Mouse (Mus musculus) cerebellum, adult 18-20 months (tissue): ENCODE data around the gene Six5.

Source experiments
- DNase-seq, 2 experiments: peaks; one replicate each; pipeline ENCODE4 v3.0.0; 2021

Six5 gene

GRCm38 (mm10) chr7:19075723-19076585 is 18.4 kb upstream of the Six5 start, which contains the start of gene Dmwd:
TSS of gene Dmwd (plus strand) at chr7:19076227.
- DNase-seq, result peak; percentile 87 to 93

DNA sequence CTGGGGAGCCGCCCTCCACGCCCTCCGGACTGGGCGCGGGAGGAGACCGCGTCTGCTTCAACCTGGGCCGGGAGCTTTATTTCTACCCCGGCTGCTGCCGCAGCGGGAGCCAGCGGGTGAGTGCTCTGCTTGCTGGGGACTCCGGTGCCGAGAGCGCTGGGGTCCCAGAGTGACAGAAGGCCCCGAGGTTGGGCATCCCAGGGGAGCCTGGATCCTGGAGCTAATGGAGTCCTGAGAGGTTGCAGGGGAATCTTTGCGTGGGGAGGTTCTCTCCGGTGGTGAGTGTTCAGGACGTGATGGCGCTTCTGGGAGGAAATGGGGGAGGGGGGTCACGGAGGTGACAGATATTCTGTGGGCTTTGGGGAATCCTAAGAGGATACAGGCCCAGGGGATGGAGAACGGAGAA is 17.8 kb upstream of the Six5 start:
- DNase-seq, result peak; percentile 33 to 49

DNA sequence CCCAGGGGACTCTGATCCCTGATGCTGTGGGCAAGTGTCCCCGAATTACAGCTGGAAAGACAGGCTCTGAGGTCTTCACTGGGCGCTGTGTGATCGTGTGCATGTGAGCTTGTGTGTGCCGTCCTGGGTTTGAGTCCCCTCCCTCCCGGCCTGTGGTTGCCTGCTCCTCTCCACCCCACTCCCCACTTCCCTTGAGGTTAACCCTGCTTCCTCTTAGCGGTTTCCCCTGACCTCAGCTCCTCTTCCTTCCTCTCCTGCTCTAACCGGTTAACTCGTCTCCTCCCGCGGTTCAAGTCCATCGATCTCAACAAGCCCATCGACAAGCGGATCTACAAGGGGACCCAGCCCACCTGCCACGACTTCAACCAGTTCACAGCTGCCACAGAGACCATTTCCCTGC is 16.6 kb upstream of the Six5 start:
- DNase-seq, result no peak

DNA sequence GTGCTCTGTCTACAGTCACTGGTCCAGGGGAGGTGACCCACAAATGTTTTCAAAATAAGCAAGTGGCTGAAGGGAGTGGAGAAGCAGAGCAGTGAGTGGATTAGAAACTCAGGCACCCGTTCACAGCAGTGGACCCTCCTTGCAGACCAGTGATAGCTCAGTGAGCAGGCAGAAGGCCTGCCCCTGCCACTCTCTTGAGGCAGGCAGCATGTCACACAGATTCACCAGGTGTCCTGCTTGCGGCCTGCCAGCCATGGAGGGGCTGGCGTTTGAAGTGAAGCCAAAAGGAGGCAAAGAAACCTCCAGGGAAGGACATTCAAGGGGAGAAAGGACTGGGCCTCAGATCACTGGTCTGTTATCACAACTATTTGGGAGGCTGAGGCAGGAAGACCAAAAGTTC is 15.7 kb upstream of the Six5 start:
- no peak for DNase-seq

DNA sequence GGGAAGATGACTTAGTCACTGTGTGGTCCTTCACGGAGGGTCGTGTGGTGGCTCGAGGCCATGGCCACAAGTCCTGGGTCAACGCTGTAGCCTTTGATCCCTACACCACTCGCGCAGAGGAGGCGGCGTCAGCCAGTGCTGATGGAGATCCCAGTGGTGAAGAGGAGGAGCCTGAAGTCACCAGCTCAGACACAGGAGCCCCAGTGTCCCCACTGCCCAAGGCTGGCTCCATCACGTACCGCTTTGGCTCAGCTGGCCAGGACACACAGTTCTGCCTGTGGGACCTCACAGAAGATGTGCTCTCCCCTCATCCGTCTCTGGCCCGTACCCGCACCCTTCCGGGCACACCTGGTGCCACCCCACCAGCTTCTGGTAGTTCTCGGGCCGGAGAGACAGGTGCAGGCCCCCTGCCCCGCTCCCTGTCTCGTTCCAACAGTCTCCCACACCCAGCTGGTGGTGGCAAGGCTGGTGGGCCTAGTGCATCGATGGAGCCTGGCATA is 13.9 kb upstream of the Six5 start:
- no peak for DNase-seq

GRCm38 (mm10) chr7:19082171-19082570 is 12.2 kb upstream of the Six5 start:
- no peak for DNase-seq

- DNase-seq, result no peak
Observed at GRCm38 (mm10) chr7:19083096-19083495, 11.3 kb upstream of the Six5 start.

GRCm38 (mm10) chr7:19083701-19084100 is 10.7 kb upstream of the Six5 start, which contains the start of gene Dmpk:
TSS of gene Dmpk (plus strand) at chr7:19083849.
- DNase-seq, result no peak

GRCm38 (mm10) chr7:19084277-19084771 is 10.1 kb upstream of the Six5 start:
- DNase-seq, result no peak

GRCm38 (mm10) chr7:19084921-19085473 is 9.4 kb upstream of the Six5 start:
- DNase-seq, result no peak

- no peak for DNase-seq
Observed at GRCm38 (mm10) chr7:19085495-19085894, 8.9 kb upstream of the Six5 start.

DNA sequence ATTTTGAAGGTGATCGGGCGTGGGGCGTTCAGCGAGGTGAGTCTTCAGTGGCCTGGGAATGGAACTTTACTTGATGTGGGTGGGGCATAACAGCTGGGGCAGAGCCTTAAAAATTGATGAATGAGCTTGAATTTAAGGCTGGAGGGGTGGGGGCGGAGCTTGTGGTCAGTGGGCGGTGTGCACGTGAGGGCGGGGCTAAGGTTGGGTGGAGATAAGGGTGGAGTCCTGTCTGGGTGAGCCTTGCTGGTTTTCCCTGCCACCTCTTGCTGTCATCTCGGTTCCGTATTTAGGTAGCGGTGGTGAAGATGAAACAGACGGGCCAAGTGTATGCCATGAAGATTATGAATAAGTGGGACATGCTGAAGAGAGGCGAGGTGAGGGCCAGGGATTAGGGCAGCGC is 8.4 kb upstream of the Six5 start:
- DNase-seq, result no peak

DNA sequence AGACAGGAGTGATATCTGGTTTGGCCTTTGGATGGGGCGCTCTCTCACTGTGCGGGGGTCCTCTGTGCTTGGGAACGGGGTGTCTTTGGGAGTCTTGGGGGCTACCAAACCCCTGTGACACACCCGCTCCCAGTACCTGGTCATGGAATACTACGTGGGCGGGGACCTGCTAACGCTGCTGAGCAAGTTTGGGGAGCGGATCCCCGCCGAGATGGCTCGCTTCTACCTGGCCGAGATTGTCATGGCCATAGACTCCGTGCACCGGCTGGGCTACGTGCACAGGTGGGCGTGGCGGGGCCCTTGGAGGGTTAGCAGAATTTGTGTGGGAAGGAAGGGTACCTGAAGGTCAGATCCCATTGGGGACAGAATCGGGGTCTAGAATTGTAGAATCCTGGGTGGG is 7.6 kb upstream of the Six5 start:
- no peak for DNase-seq

DNA sequence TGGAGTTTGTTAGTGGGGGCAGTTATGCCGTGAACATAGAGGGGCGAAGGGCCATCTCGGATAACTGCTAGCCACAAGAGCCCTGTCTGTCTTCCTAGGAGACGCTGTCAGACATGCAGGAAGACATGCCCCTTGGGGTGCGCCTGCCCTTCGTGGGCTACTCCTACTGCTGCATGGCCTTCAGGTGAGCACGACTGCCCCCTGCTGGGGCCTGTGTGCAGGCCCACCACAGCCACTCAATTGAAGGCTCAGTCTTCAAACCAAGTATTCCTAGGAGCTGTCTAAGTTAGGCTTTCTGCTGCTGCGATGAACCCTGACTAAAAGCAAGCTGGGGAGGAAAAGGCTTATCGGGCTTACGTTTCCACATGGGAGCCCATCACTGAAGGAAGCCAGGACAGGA is 5.6 kb upstream of the Six5 start:
- DNase-seq, result peak; percentile 42 to 68

GRCm38 (mm10) chr7:19091913-19092312 is 2.5 kb upstream of the Six5 start:
- no peak for DNase-seq

- DNase-seq, result no peak
Observed at GRCm38 (mm10) chr7:19092381-19093173, 1.8 kb upstream of the Six5 start.

DNA sequence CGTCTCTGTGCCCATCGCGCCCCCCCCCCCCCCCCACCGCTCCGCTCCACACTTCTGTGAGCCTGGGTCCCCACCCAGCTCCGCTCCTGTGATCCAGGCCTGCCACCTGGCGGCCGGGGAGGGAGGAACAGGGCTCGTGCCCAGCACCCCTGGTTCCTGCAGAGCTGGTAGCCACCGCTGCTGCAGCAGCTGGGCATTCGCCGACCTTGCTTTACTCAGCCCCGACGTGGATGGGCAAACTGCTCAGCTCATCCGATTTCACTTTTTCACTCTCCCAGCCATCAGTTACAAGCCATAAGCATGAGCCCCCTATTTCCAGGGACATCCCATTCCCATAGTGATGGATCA is 1.2 kb upstream of the Six5 start:
- DNase-seq, result peak; percentile 50 to 64

DNA sequence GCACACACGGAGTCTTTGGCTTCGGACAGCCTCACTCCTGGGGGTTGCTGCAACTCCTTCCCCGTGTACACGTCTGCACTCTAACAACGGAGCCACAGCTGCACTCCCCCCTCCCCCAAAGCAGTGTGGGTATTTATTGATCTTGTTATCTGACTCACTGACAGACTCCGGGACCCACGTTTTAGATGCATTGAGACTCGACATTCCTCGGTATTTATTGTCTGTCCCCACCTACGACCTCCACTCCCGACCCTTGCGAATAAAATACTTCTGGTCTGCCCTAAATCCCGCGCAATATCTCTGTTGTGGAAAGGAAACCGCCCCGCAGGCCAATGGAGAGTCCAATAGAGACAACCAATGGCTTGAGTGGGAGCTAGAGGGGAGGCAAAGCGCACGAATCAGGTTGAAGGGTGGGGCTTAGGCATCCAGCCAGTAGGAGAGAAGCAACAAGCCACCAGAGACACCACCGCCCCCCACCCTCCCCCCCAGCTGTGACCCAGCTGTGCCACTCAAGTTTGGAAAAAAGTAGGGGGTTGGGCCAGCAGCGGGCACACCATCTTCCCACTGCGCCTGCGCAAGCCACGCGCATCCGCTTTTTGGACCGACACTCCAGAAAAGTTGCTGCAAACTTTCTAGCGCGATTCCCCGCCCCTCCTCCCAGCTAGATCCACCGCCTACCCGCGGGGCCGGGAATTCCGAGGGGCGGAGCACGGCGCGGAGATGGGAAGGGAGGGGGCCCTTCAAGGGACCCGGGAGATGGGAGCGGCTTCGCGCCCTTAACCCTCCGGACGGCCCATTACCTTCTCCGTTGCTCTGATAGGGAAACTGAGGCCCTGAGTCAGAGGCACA is 633 bp upstream of the Six5 start:
- DNase-seq, result peak; percentile 32 to 45

DNA sequence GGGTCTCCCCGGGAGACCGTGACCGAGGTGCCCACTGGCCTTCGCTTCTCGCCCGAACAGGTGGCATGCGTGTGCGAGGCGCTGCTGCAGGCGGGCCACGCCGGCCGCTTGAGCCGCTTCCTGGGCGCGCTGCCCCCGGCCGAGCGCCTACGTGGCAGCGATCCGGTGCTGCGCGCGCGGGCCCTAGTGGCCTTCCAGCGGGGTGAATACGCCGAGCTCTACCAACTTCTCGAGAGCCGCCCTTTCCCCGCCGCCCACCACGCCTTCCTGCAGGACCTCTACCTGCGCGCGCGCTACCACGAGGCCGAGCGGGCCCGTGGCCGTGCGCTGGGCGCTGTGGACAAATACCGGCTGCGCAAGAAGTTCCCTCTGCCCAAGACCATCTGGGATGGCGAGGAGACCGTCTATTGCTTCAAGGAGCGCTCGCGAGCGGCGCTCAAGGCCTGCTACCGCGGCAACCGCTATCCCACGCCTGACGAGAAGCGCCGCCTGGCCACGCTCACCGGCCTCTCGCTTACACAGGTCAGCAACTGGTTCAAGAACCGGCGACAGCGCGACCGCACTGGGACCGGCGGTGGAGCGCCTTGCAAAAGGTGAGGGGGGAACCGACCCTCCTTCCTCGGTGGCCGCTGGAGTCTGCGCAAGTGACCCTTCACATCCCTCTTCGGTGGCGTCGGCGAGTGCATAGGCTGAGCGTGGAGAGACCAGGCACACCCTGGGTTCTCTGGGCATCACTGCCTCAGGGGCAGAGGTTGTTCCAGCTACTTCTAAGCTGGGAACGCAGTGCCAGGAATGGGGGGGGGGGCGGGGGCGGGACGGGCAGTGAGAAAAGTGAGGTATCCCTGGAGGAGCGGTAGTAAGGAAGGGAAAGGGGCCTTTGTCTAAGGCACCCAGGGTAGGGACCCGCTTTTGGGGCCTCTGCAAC is 694 bp downstream of the Six5 start:
- no peak for DNase-seq

GRCm38 (mm10) chr7:19095751-19096110 is 1.3 kb downstream of the Six5 start:
- DNase-seq, result no peak

DNA sequence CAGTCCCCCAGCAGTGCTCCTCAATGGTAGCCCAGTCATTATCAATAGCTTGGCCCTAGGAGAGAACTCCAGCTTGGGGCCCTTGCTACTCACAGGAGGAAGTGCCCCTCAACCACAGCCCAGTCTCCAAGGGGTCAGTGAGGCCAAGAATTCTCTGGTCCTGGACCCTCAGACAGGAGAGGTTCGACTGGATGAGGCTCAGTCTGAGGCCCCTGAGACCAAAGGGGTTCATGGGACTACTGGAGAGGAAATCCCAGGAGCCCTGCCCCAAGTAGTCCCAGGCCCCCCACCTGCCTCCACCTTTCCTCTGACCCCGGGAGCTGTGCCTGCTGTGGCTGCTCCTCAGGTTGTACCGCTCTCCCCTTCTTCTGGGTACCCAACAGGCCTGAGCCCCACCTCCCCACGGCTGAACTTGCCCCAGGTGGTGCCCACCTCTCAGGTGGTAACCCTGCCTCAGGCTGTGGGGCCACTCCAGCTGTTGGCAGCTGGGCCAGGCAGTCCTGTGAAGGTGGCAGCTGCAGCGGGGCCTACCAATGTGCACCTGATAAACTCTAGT is 2.1 kb downstream of the Six5 start:
- DNase-seq, result no peak
